Mouse (Mus musculus) stomach, postnatal 0 days (tissue): ENCODE measurements around the gene Tmem184b. TPM values are rescaled to one million over a fixed set of nuclear protein-coding genes. Genes with fewer than 3 reads are reported as not detected.

ENCODE experiments used
- ATAC-seq: fragments of 200-750 bp; cut with Nextera tagmentation; 2 replicates; pipeline ENCODE4 v1.8.0; 2017; ENCODE audit not compliant: low FRiP score, low TSS enrichment
- DNase-seq: peaks from one replicate; pipeline ENCODE4 v3.0.0-alpha.2; 2016; ENCODE audit warnings: low spot score
- H3K27ac ChIP-seq: fragments of 300-500 bp; sonication (generic); replicated peaks from 2 replicates; pipeline ENCODE4 v1.5.1; 2014; ENCODE audit warnings: mild to moderate bottlenecking, control low read depth
- H3K27me3 ChIP-seq: fragments of 300-500 bp; sonication (generic); 2 replicates; pipeline ENCODE4 v1.6.1; 2014; ENCODE audit warnings: low read length; ENCODE audit not compliant: control insufficient read depth, insufficient read depth
- H3K36me3 ChIP-seq: fragments of 300-500 bp; sonication (generic); 2 replicates; pipeline ENCODE4 v1.6.1; 2014; ENCODE audit warnings: low read length, mixed read lengths; ENCODE audit not compliant: control insufficient read depth, insufficient read depth
- H3K4me1 ChIP-seq: fragments of 300-500 bp; sonication (generic); replicated peaks from 2 replicates; pipeline ENCODE4 v1.6.1; 2014; ENCODE audit warnings: antibody characterized with exemption; ENCODE audit not compliant: control insufficient read depth, insufficient read depth
- H3K4me2 ChIP-seq: fragments of 300-500 bp; sonication (generic); replicated peaks from 2 replicates; pipeline ENCODE4 v1.6.1; 2014; ENCODE audit warnings: low read depth, mild to moderate bottlenecking, control low read depth, moderate library complexity
- H3K4me3 ChIP-seq: fragments of 300-500 bp; sonication (generic); 2 replicates; pipeline ENCODE4 v1.5.1; 2014; ENCODE audit warnings: low read depth, low read length, control low read depth
- H3K9ac ChIP-seq: fragments of 300-500 bp; sonication (generic); 2 replicates; pipeline ENCODE4 v1.6.1; 2014; ENCODE audit warnings: mild to moderate bottlenecking, low read length, control low read depth, mixed read lengths
- H3K9me3 ChIP-seq: fragments of 300-500 bp; sonication (generic); 2 replicates; pipeline ENCODE4 v1.6.1; 2016; ENCODE audit warnings: low read length; ENCODE audit not compliant: control insufficient read depth
- CTCF ChIP-seq: IDR thresholded peaks from 2 replicates; pipeline ENCODE4 v1.5.1; 2016; ENCODE audit warnings: antibody characterized with exemption, low read depth, mild to moderate bottlenecking, moderate library complexity
- EP300 ChIP-seq: optimal IDR thresholded peaks from 2 replicates; pipeline ENCODE3; 2016; ENCODE audit warnings: antibody characterized with exemption
- WGBS: fragments of 180-500 bp; shearing (Covaris S2); extraction: QIAGEN DNeasy Blood & Tissue Kit; methylation state at CpG from one replicate; pipeline ENCODE4 v1.1.7; 2014; 5-methylcytosine and 5-hydroxymethylcytosine counted together
- polyA plus RNA-seq: library from polyadenylated mRNA; unstranded; fragments of >200 nt; fragmentation: Nextera tagmentation; extraction: Ambion mirVana; gene quantifications from 2 replicates; pipeline ENCODE4 v1.2.1, GENCODE M21; 2015

Gene Tmem184b
- polyA plus RNA-seq, 1 experiment from 2014 or later = 21.2 TPM

GRCm38 (mm10) chr15:79377681-79378080 lies 25.7 kb downstream of the Tmem184b start:
- Histone ChIP-seq H3K36me3 (peaks cover 6% of the 10 kb centered on the region; the same call in 1 of the 2 replicates), H3K4me2 (no peak overlapping the region), H3K9me3 (no peaks in the 10 kb centered on the region), H3K9ac (no peak overlapping the region), H3K27ac (peak overlapping the region; percentile 71), H3K4me1 (no peaks in the 10 kb centered on the region), H3K4me3 (no peak overlapping the region), H3K27me3 (no peaks in the 10 kb centered on the region)
- TF ChIP-seq CTCF (peak; percentile 81), EP300 (no peak)
- ATAC-seq (peak; percentile 88), DNase-seq (peak; percentile 71)
- 54% methylated on average over 6 of the region's 6 CpGs for WGBS

- Histone ChIP-seq H3K9me3 (no peaks in the 10 kb centered on the region), H3K27me3 (no peaks in the 10 kb centered on the region), H3K27ac (no peak overlapping the region), H3K36me3 (peaks cover 6% of the 10 kb centered on the region; the same call in 1 of the 2 replicates), H3K4me3 (no peak overlapping the region), H3K9ac (no peak overlapping the region), H3K4me2 (no peak overlapping the region), H3K4me1 (0 out of 2 replicates have a peak, but pooled peaks cover 4% of the 10 kb centered on the region)
- ATAC-seq (no peak), DNase-seq (no peak)
- WGBS = 46% methylated on average over 3 of the region's 3 CpGs
- no peak for TF ChIP-seq CTCF
- no peak for TF ChIP-seq EP300
Measured at GRCm38 (mm10) chr15:79374760-79375159, 28.6 kb downstream of the Tmem184b start.

- Histone ChIP-seq H3K27me3 (no peaks in the 10 kb centered on the region), H3K4me3 (no peak overlapping the region), H3K36me3 (peaks cover 9% of the 10 kb centered on the region; the same call in 1 of the 2 replicates), H3K9ac (peak overlapping the region; percentile 35; the same call in 1 of the 2 replicates), H3K9me3 (no peaks in the 10 kb centered on the region), H3K4me1 (peaks cover 19% of the 10 kb centered on the region), H3K27ac (peak overlapping the region; percentile 97), H3K4me2 (no peak overlapping the region)
- 78% methylated on average over 7 of the region's 7 CpGs for WGBS
- DNase-seq (no peak), ATAC-seq (no peak)
- TF ChIP-seq EP300 (no peak), CTCF (no peak)
Measured at GRCm38 (mm10) chr15:79370281-79370843, 33.0 kb downstream of the Tmem184b start.

GRCm38 (mm10) chr15:79369452-79370280 lies 33.7 kb downstream of the Tmem184b start:
- Histone ChIP-seq H3K27me3 (no peaks in the 10 kb centered on the region), H3K9me3 (no peaks in the 10 kb centered on the region), H3K36me3 (peaks cover 9% of the 10 kb centered on the region; the same call in 1 of the 2 replicates), H3K27ac (peak overlapping the region; percentile 97), H3K9ac (peak overlapping the region; percentile 35; the same call in 1 of the 2 replicates), H3K4me2 (no peak overlapping the region), H3K4me1 (peaks cover 19% of the 10 kb centered on the region), H3K4me3 (no peak overlapping the region)
- DNase-seq (peak; percentile 55), ATAC-seq (peak; percentile 2; the same call in 1 of the 2 replicates)
- WGBS = 58% methylated on average over 15 of the region's 15 CpGs
- TF ChIP-seq CTCF (no peak), EP300 (no peak)

- TF ChIP-seq CTCF (no peak), EP300 (no peak)
- WGBS = 46% methylated on average over 8 of the region's 8 CpGs
- H3K9me3 ChIP-seq = no peaks in the 10 kb centered on the region
- ATAC-seq (peak; percentile 78), DNase-seq (peak; percentile 74)
- H3K27ac ChIP-seq = peak overlapping the region; percentile 97
- peak overlapping the region; percentile 36 for H3K4me2 ChIP-seq
- H3K4me3 ChIP-seq = no peak overlapping the region
- H3K36me3 ChIP-seq = peaks cover 14% of the 10 kb centered on the region; the same call in 1 of the 2 replicates
- no peaks in the 10 kb centered on the region for H3K27me3 ChIP-seq
- peak overlapping the region; percentile 54 for H3K9ac ChIP-seq
- peaks cover 19% of the 10 kb centered on the region for H3K4me1 ChIP-seq
Measured at GRCm38 (mm10) chr15:79368861-79369440, 34.4 kb downstream of the Tmem184b start.
